ENCODE assay signal across 9 mouse cellular contexts in the genomic region with DNA sequence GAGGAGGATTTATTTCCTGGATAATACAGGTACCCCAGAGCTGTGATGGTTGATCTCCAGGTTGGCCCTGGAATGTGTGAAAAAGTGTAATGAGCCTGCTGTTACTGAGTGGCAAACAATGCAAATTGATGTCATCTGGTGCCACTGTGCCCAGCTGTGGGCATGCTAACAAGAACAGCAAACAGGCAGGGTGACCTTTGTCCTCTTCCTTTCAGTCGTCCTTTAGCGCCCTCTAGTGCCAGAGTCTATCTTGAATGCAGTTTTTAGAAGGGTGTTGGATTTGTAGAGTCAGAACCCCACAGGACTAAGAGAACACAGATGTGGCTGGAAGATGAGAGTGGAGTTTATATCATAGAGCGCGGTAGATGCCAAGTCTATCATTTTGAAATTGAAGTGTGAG.
DNase-seq lines count a peak whose midpoint lies in the region; ATAC-seq and TF ChIP-seq lines count a peak whose summit lies in the region.
"Had no signal": no experiment of that assay in that cellular context is flagged by ENCODE, and none has a peak within 500 bp of the region (broad histone marks: within the 10 kb centered on the region; RNA-seq: fewer than 3 reads in every experiment).

No protein-coding gene starts in this region.

- no peaks in the 10 kb centered on the region for H3K4me1 ChIP-seq in kidney, adult 2 months (ENCODE audit: control insufficient read depth, insufficient read depth, low read length)
- no peaks in the 10 kb centered on the region for H3K4me1 ChIP-seq in kidney, embryonic 15.5 days
- no peaks in the 10 kb centered on the region for H3K4me1 ChIP-seq in ES-E14 (ENCODE audit: control insufficient read depth in 2 of 2, insufficient read depth in 2 of 2, low read length in 2 of 2, poor library complexity in 1 of 2)
- H3K4me1 ChIP-seq in bone marrow macrophage, adult 2 months (ENCODE audit: control insufficient read depth, insufficient read depth, low read length) = no peaks in the 10 kb centered on the region

- no peak overlapping the region for H3K9ac ChIP-seq in kidney, embryonic 15.5 days
- no peak overlapping the region for H3K9ac ChIP-seq in ES-E14 (ENCODE audit: insufficient read depth, low read depth, low read length, poor library complexity, severe bottlenecking)

- H3K4me3 ChIP-seq in kidney, adult 2 months (ENCODE audit: insufficient read depth, low read depth, low read length) = no peak overlapping the region
- no peak overlapping the region for H3K4me3 ChIP-seq in kidney, embryonic 15.5 days (replicated peaks)
- H3K4me3 ChIP-seq in ES-E14 (ENCODE audit: insufficient read depth in 1 of 2, low read depth in 1 of 2, low read length in 2 of 2, poor library complexity in 1 of 2, severe bottlenecking in 1 of 2) = no peak overlapping the region
- H3K4me3 ChIP-seq in bone marrow macrophage, adult 2 months (ENCODE audit: insufficient read depth, low read length) = no peak overlapping the region
- H3K4me3 ChIP-seq in left cerebral cortex, adult 2 months = no peak overlapping the region
- H3K4me3 ChIP-seq: erythroblast, embryonic 14.5 days had no signal

- DNase-seq in kidney, adult 2 months = peak; percentile 68
- DNase-seq in ES-E14 (ENCODE audit: low read depth, low spot score) = peak; percentile 60
- DNase-seq in heart, postnatal 4 days = peak; percentile 63
- DNase-seq in left cerebral cortex, adult 2 months (ENCODE audit: extremely low spot score in 1 of 2, low spot score in 2 of 2) = peak; percentile 11 to 16
- DNase-seq in retina, postnatal 7 days (ENCODE audit: low read depth, low spot score) = peak; percentile 5
- DNase-seq in MN1 (ENCODE audit: low spot score) = no peak

- no peaks in the 10 kb centered on the region for H3K36me3 ChIP-seq in kidney, adult 2 months (ENCODE audit: control insufficient read depth, insufficient read depth, low read length)
- no peaks in the 10 kb centered on the region for H3K36me3 ChIP-seq in kidney, embryonic 15.5 days
- no peaks in the 10 kb centered on the region for H3K36me3 ChIP-seq in ES-E14 (ENCODE audit: control insufficient read depth, insufficient read depth, low read length, poor library complexity, severe bottlenecking)

- WGBS in kidney, adult 2 months = 33% methylated on average over 4 of the region's 4 CpGs
- WGBS in kidney, embryonic 15.5 days = 38% methylated on average over 4 of the region's 4 CpGs

- TF ChIP-seq CTCF in kidney, adult 2 months (conservative IDR thresholded peaks at IDR 0.05; ENCODE audit: insufficient read depth, insufficient read length, low read depth, low read length) = peak; percentile 74
- TF ChIP-seq CTCF in bone marrow macrophage, adult 2 months (IDR thresholded peaks at IDR 0.05; ENCODE audit: low read depth, low read length) = peak; percentile 45; the same call in 1 of the 2 replicates
- peak; percentile 58 for TF ChIP-seq CTCF in left cerebral cortex, adult 2 months (IDR thresholded peaks at IDR 0.05)

- no peaks in the 10 kb centered on the region for H3K9me3 ChIP-seq in kidney, embryonic 15.5 days (replicated peaks)
- no peaks in the 10 kb centered on the region for H3K9me3 ChIP-seq in ES-E14 (ENCODE audit: control insufficient read depth, insufficient read depth, low read depth, low read length)

- intact Hi-C loops in left cerebral cortex, adult 2 months (cut with DNase I) = loop anchor here (5.0 kb wide), 1 partner anchor 118 kb away; no protein-coding TSS in a partner anchor

- in situ Hi-C loops in ES-E14 (cut with MboI; ENCODE audit: low sequenced_read_pairs in 2 of 2, unreplicated experiment in 2 of 2) = no loop called here

- no peak for TF ChIP-seq POLR2A in kidney, adult 2 months (IDR thresholded peaks at IDR 0.05; ENCODE audit: low read depth, low read length)
- no peak for TF ChIP-seq POLR2A in bone marrow macrophage, adult 2 months (IDR thresholded peaks at IDR 0.05; ENCODE audit: borderline replicate concordance, low read depth, low read length)

- no peak for ATAC-seq in kidney, embryonic 15.5 days (replicated peaks; ENCODE audit: low FRiP score)

- no peak overlapping the region for H3K4me2 ChIP-seq in kidney, embryonic 15.5 days

- no peaks in the 10 kb centered on the region for H3K27me3 ChIP-seq in kidney, adult 2 months (replicated peaks; ENCODE audit: control insufficient read depth, insufficient read depth, low read length)
- no peaks in the 10 kb centered on the region for H3K27me3 ChIP-seq in kidney, embryonic 15.5 days

- no peak overlapping the region for H3K27ac ChIP-seq in kidney, adult 2 months (ENCODE audit: insufficient read depth, low read depth, low read length)
- no peak overlapping the region for H3K27ac ChIP-seq in kidney, embryonic 15.5 days
- H3K27ac ChIP-seq in ES-E14 (ENCODE audit: insufficient read depth, low read depth, low read length, poor library complexity, severe bottlenecking) = no peak overlapping the region
- no peak overlapping the region for H3K27ac ChIP-seq in bone marrow macrophage, adult 2 months (ENCODE audit: insufficient read depth, low read depth, low read length)
- H3K27ac ChIP-seq in left cerebral cortex, adult 2 months = no peak overlapping the region

TF ChIP-seq in ES-E14, 5 proteins besides CTCF, POLR2A, EP300 and RAD21:
- TF ChIP-seq ZC3H11A (IDR thresholded peaks at IDR 0.05; ENCODE audit: borderline replicate concordance, low read depth, low read length) = peak; percentile 45; the same call in 1 of the 2 replicates
- TF ChIP-seq CHD2 (IDR thresholded peaks at IDR 0.05; ENCODE audit: low read depth, low read length) = no peak
